In the genomic region with DNA sequence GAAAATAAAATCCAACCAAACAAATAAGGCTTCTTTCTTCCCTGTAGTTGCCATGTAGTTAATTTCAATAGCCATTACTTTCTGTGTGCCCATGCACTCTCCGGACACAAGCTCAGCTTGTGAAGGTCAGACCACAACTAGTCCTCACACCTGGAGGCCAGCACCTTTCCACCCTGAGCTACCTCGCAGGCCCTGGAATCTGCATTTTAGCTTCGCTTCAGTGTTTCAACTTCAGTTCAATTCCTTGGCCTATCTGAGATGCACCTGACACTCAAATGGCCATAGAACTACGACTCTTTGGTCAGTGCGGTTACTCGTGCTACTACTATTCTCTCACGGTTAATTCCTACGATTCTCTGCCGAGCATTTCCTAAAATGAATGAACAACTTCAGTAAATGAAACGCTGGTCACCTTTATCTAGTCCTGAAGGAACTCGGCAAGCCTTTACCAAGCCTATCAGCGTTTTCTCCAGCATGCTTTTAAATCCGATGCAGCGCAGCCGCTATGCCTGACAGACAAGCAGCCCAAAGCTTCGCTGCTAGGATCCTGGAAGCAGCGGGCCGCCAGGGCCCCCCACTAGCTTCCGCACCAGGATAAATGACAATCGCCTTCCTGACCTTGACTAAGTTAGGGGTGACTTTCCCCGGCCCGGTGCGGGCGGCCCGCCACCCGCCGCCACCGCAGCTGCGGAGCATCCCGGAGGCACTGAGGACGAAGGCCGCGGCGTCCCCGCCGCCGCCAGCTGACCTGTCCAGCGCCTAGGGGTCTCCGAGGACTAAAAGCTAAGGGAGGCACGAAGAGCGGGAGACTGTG, we compare ENCODE assay signal across 8 mouse cellular contexts. TPM values are rescaled to one million over a fixed set of nuclear protein-coding genes. Genes with fewer than 3 reads are reported as not detected.
DNase-seq lines count a peak whose midpoint lies in the region; ATAC-seq and TF ChIP-seq lines count a peak whose summit lies in the region.

No protein-coding gene starts in this region.

- no peaks in the 10 kb centered on the region for H3K9me3 ChIP-seq in embryonic facial prominence, embryonic 14.5 days (ENCODE audit: control insufficient read depth, low read length)
- H3K9me3 ChIP-seq in intestine, embryonic 15.5 days: no peaks in the 10 kb centered on the region

- intact Hi-C loops in left cerebral cortex, postnatal 14 days (cut with DNase I): loop anchor here (10.0 kb wide), 2 partner anchors 146 to 486 kb away; a partner anchor contains a TSS

- no peaks in the 10 kb centered on the region for H3K27me3 ChIP-seq in C2C12 (ENCODE audit: control insufficient read depth, insufficient read depth, insufficient read length)
- no peaks in the 10 kb centered on the region for H3K27me3 ChIP-seq in embryonic facial prominence, embryonic 14.5 days (replicated peaks; ENCODE audit: control insufficient read depth, insufficient read depth, low read length)
- no peaks in the 10 kb centered on the region for H3K27me3 ChIP-seq in intestine, embryonic 15.5 days (replicated peaks)

- peaks cover 43% of the 10 kb centered on the region for H3K79me3 ChIP-seq in C2C12 (ENCODE audit: low read depth)

- no peak for TF ChIP-seq CTCF in C2C12 (IDR thresholded peaks at IDR 0.05; ENCODE audit: control insufficient read depth, insufficient read depth, insufficient read length)

- peak overlapping the region; percentile 86 for H3ac ChIP-seq in C2C12 (ENCODE audit: control insufficient read depth, insufficient read length, low read depth)

- H3K27ac ChIP-seq in embryonic facial prominence, embryonic 14.5 days (replicated peaks; ENCODE audit: low read depth, low read length): peak overlapping the region; percentile 94
- peak overlapping the region; percentile 94 for H3K27ac ChIP-seq in intestine, embryonic 15.5 days

- peaks cover 55% of the 10 kb centered on the region for H3K79me2 ChIP-seq in C2C12 (ENCODE audit: control insufficient read depth, insufficient read depth)

- DNase-seq in cerebellum, postnatal 10 days: peak; percentile 21 to 35
- no peak for DNase-seq in cerebellum, postnatal 14 days
- peak; percentile 38 for DNase-seq in embryonic facial prominence, embryonic 14.5 days (ENCODE audit: low spot score)
- DNase-seq in left cerebral cortex, postnatal 14 days (ENCODE audit: low spot score in 2 of 2): no peak
- DNase-seq in ovary, postnatal 36 days (ENCODE audit: low spot score): no peak

- WGBS in embryonic facial prominence, embryonic 14.5 days: 1% methylated on average over 24 of the region's 41 CpGs
- WGBS in intestine, embryonic 15.5 days: under 1% methylated on average over 41 of the region's 41 CpGs

- H3K9ac ChIP-seq in embryonic facial prominence, embryonic 14.5 days (ENCODE audit: low read depth, low read length): peak overlapping the region; percentile 96
- H3K9ac ChIP-seq in intestine, embryonic 15.5 days: peak overlapping the region; percentile 77

- H3K36me3 ChIP-seq in C2C12 (ENCODE audit: control insufficient read depth, insufficient read depth): no peaks in the 10 kb centered on the region
- H3K36me3 ChIP-seq in embryonic facial prominence, embryonic 14.5 days (ENCODE audit: control insufficient read depth, insufficient read depth, low read length): no peaks in the 10 kb centered on the region
- H3K36me3 ChIP-seq in intestine, embryonic 15.5 days: no peaks in the 10 kb centered on the region

- peaks cover 8% of the 10 kb centered on the region for H3K4me1 ChIP-seq in embryonic facial prominence, embryonic 14.5 days (ENCODE audit: control insufficient read depth, insufficient read depth, low read length)
- peaks cover 2% of the 10 kb centered on the region; the same call in 1 of the 2 replicates for H3K4me1 ChIP-seq in intestine, embryonic 15.5 days (replicated peaks)

- ATAC-seq in embryonic facial prominence, embryonic 14.5 days (ENCODE audit: low read depth): peak; percentile 44
- peak; percentile 71; the same call in 1 of the 2 replicates for ATAC-seq in intestine, embryonic 15.5 days
- peak; percentile 20 for ATAC-seq in megakaryocyte-erythroid progenitor cell, adult 5-6 weeks (replicated peaks; ENCODE audit: low FRiP score, low TSS enrichment, poor library complexity, severe bottlenecking)

- peak overlapping the region; percentile 80 for H3K4me3 ChIP-seq in C2C12 (ENCODE audit: insufficient read depth, poor library complexity, severe bottlenecking)
- H3K4me3 ChIP-seq in embryonic facial prominence, embryonic 14.5 days (ENCODE audit: low read depth, low read length): peak overlapping the region; percentile 97
- H3K4me3 ChIP-seq in intestine, embryonic 15.5 days (replicated peaks): peak overlapping the region; percentile 71

- H3K4me2 ChIP-seq in embryonic facial prominence, embryonic 14.5 days (ENCODE audit: low read depth, low read length): peak overlapping the region; percentile 92
- peak overlapping the region; percentile 72 for H3K4me2 ChIP-seq in intestine, embryonic 15.5 days (replicated peaks)

TF ChIP-seq in C2C12, 6 proteins besides CTCF, POLR2A, EP300 and RAD21:
- TF ChIP-seq MYOD1 (IDR thresholded peaks at IDR 0.05; ENCODE audit: control insufficient read depth, insufficient read length, low read depth) (no peak), MAX (IDR thresholded peaks at IDR 0.05) (no peak), FOSL1 (IDR thresholded peaks at IDR 0.05; ENCODE audit: insufficient read depth, low read length, poor library complexity, severe bottlenecking) (no peak), CEBPB (IDR thresholded peaks at IDR 0.05; ENCODE audit: low read depth) (no peak), MYOG (IDR thresholded peaks at IDR 0.05; ENCODE audit: control insufficient read depth, extremely low read depth, insufficient read length) (no peak), USF1 (IDR thresholded peaks at IDR 0.05; ENCODE audit: low read depth) (no peak)
TF ChIP-seq in C2C12: peak in this region for 0.

RNA-seq across cellular contexts. Expression of a gene that starts 0.6 kb away (rescaled TPM):
- 134 TPM for polyA plus RNA-seq in C2C12 (2012; fragmentation: generic; extraction: Trizol)
- 338 and 361 TPM in 2 replicates for polyA plus RNA-seq in embryonic facial prominence, embryonic 14.5 days (2014; fragmentation: Nextera tagmentation; extraction: Ambion mirVana)
- 428 and 430 TPM in 2 replicates for polyA plus RNA-seq in intestine, embryonic 15.5 days (2015; fragmentation: Nextera tagmentation; extraction: Ambion mirVana)
- 161 and 223 TPM in 2 replicates for total RNA-seq in megakaryocyte-erythroid progenitor cell, adult 5-6 weeks (2014; fragmentation: Nextera tagmentation)
- total RNA-seq in megakaryocyte-erythroid progenitor cell, adult 5-6 weeks (2017): 310 and 343 TPM in 2 replicates
- total RNA-seq in left cerebral cortex, postnatal 14 days (2021): 100 to 1,000 TPM; 245 to 262 TPM

RNA-seq across cellular contexts. Expression of a gene that starts 10.6 kb away (rescaled TPM):
- 34.5 TPM for polyA plus RNA-seq in C2C12 (2012; fragmentation: generic; extraction: Trizol)
- polyA plus RNA-seq in embryonic facial prominence, embryonic 14.5 days (2014; fragmentation: Nextera tagmentation; extraction: Ambion mirVana): 35.1 and 37.6 TPM in 2 replicates
- polyA plus RNA-seq in intestine, embryonic 15.5 days (2015; fragmentation: Nextera tagmentation; extraction: Ambion mirVana): 35.2 and 36.1 TPM in 2 replicates
- total RNA-seq in megakaryocyte-erythroid progenitor cell, adult 5-6 weeks (2014; fragmentation: Nextera tagmentation): 30.8 and 34.5 TPM in 2 replicates
- 22.0 and 29.7 TPM in 2 replicates for total RNA-seq in megakaryocyte-erythroid progenitor cell, adult 5-6 weeks (2017)
- total RNA-seq in left cerebral cortex, postnatal 14 days (2021): 10 to 100 TPM; 43.5 to 43.9 TPM

RNA-seq across cellular contexts. Expression of a gene that starts 22.5 kb away (rescaled TPM):
- polyA plus RNA-seq in C2C12 (2012; fragmentation: generic; extraction: Trizol): 10.0 TPM
- polyA plus RNA-seq in embryonic facial prominence, embryonic 14.5 days (2014; fragmentation: Nextera tagmentation; extraction: Ambion mirVana): 11.1 and 12.0 TPM in 2 replicates
- polyA plus RNA-seq in intestine, embryonic 15.5 days (2015; fragmentation: Nextera tagmentation; extraction: Ambion mirVana): 15.4 and 18.0 TPM in 2 replicates
- total RNA-seq in megakaryocyte-erythroid progenitor cell, adult 5-6 weeks (2014; fragmentation: Nextera tagmentation): 37.1 and 38.5 TPM in 2 replicates
- 19.5 and 23.4 TPM in 2 replicates for total RNA-seq in megakaryocyte-erythroid progenitor cell, adult 5-6 weeks (2017)
- total RNA-seq in left cerebral cortex, postnatal 14 days (2021): 1 to 10 TPM; 2.8 to 3.0 TPM

RNA-seq across cellular contexts. Expression of a gene that starts 23.9 kb away (rescaled TPM):
- 3.1 TPM for polyA plus RNA-seq in C2C12 (2012; fragmentation: generic; extraction: Trizol)
- polyA plus RNA-seq in embryonic facial prominence, embryonic 14.5 days (2014; fragmentation: Nextera tagmentation; extraction: Ambion mirVana): 24.9 and 25.2 TPM in 2 replicates
- 21.4 and 24.0 TPM in 2 replicates for polyA plus RNA-seq in intestine, embryonic 15.5 days (2015; fragmentation: Nextera tagmentation; extraction: Ambion mirVana)
- 43.9 and 48.4 TPM in 2 replicates for total RNA-seq in megakaryocyte-erythroid progenitor cell, adult 5-6 weeks (2014; fragmentation: Nextera tagmentation)
- 52.0 and 55.1 TPM in 2 replicates for total RNA-seq in megakaryocyte-erythroid progenitor cell, adult 5-6 weeks (2017)
- 100 to 1,000 TPM; 107 to 113 TPM for total RNA-seq in left cerebral cortex, postnatal 14 days (2021)

Comparison
In these comparisons a context has a peak if more than half of its experiments do, and no peak if none do; other contexts are left out.
1. DNase-seq: peak in cerebellum, postnatal 10 days (2 of 2) and embryonic facial prominence, embryonic 14.5 days (single experiment); none in cerebellum, postnatal 14 days (0 of 2), left cerebral cortex, postnatal 14 days (0 of 2) and ovary, postnatal 36 days (single experiment).
2. ATAC-seq: peak in every context shown above with its lines; median percentile 71 in intestine, embryonic 15.5 days; 44 in embryonic facial prominence, embryonic 14.5 days; 20 in megakaryocyte-erythroid progenitor cell, adult 5-6 weeks.
3. Peak in every context shown above with its lines, with median percentiles within 50 percentile points of each other: H3K4me3 ChIP-seq.